Mouse (Mus musculus): ENCODE measurements at regions not wholly inside any gene's neighbourhood (a gene's known extent, or its start where the extent isn't known, plus 50 kb on each side); places are given as distances from the start of the nearest gene placed in this dataset.
A peak's percentile ranks its signal among the peaks of the same experiment; 100 is the strongest.

- intact Hi-C loops (cut with DNase I): no loop called here
- no peak for DNase-seq (ENCODE audit: low spot score in 2 of 2)
These were observed 134.7 kb downstream of the Gm11146 start for GRCm38 (mm10) chr16:77467216-77467615.

- no peak for DNase-seq (ENCODE audit: low spot score in 2 of 2)
- intact Hi-C loops (cut with DNase I): no loop called here
These were observed 137.3 kb downstream of the Gm11146 start for GRCm38 (mm10) chr16:77464623-77465022.

- intact Hi-C loops (cut with DNase I): no loop called here
These were observed 140.0 kb downstream of the Gm11146 start for GRCm38 (mm10) chr16:77461922-77462321.

GRCm38 (mm10) chr16:77461459-77461858 is 140.4 kb downstream of the Gm11146 start:
- intact Hi-C loops (cut with DNase I): no loop called here
- no peak for DNase-seq (ENCODE audit: low spot score in 2 of 2)

More at GRCm38 (mm10) chr16:77461922-77462321, 140.0 kb downstream of the Gm11146 start:
- DNase-seq (ENCODE audit: low spot score in 2 of 2): no peak

- no peak for DNase-seq (ENCODE audit: low spot score in 2 of 2)
- intact Hi-C loops (cut with DNase I): no loop called here
These were observed 142.2 kb downstream of the Gm11146 start for GRCm38 (mm10) chr16:77459651-77460050.

GRCm38 (mm10) chr16:77444647-77445046 is 157.2 kb downstream of the Gm11146 start:
- intact Hi-C loops (cut with DNase I): loop anchor here (5.0 kb wide), 2 partner anchors 192 to 317 kb away; no protein-coding TSS in a partner anchor
- no peak for DNase-seq (ENCODE audit: low spot score in 2 of 2)

GRCm38 (mm10) chr16:77444006-77444405 is 157.9 kb downstream of the Gm11146 start:
- peak; percentile 58 to 74 for DNase-seq (ENCODE audit: low spot score in 2 of 2)
- intact Hi-C loops (cut with DNase I): loop anchor here (5.0 kb wide), 2 partner anchors 192 to 317 kb away; no protein-coding TSS in a partner anchor

GRCm38 (mm10) chr16:77443318-77443717 is 158.6 kb downstream of the Gm11146 start:
- DNase-seq (ENCODE audit: low spot score in 2 of 2): no peak
- intact Hi-C loops (cut with DNase I): loop anchor here (5.0 kb wide), 2 partner anchors 191 to 316 kb away; no protein-coding TSS in a partner anchor

GRCm38 (mm10) chr16:77442866-77443265 is 159.0 kb downstream of the Gm11146 start:
- no peak for DNase-seq (ENCODE audit: low spot score in 2 of 2)
- intact Hi-C loops (cut with DNase I): loop anchor here (5.0 kb wide), 2 partner anchors 191 to 316 kb away; no protein-coding TSS in a partner anchor

GRCm38 (mm10) chr16:77431345-77431744 is 170.5 kb downstream of the Gm11146 start:
- no peak for DNase-seq (ENCODE audit: low spot score in 2 of 2)
- intact Hi-C loops (cut with DNase I): no loop called here

GRCm38 (mm10) chr16:77422385-77423363 is 179.2 kb downstream of the Gm11146 start:
- peak; percentile 57 to 73 for DNase-seq (ENCODE audit: low spot score in 2 of 2)
- intact Hi-C loops (cut with DNase I): loop anchor here (5.0 kb wide), 2 partner anchors 95 to 225 kb away; no protein-coding TSS in a partner anchor

GRCm38 (mm10) chr16:77421591-77422024 is 180.3 kb downstream of the Gm11146 start:
- DNase-seq (ENCODE audit: low spot score in 2 of 2): peak; percentile 56 to 64
- intact Hi-C loops (cut with DNase I): loop anchor here (2.0 to 5.0 kb wide), 4 partner anchors 79 to 226 kb away; no protein-coding TSS in a partner anchor

- no peak for DNase-seq (ENCODE audit: low spot score in 2 of 2)
- intact Hi-C loops (cut with DNase I): loop anchor here (2.0 to 5.0 kb wide), 4 partner anchors 80 to 226 kb away; no protein-coding TSS in a partner anchor
These were observed 180.9 kb downstream of the Gm11146 start for GRCm38 (mm10) chr16:77421001-77421400.

GRCm38 (mm10) chr16:77420136-77420860 is 181.6 kb downstream of the Gm11146 start:
- DNase-seq (ENCODE audit: low spot score in 2 of 2): peak; percentile 29 to 38
- intact Hi-C loops (cut with DNase I): loop anchor here (2.0 to 5.0 kb wide), 4 partner anchors 81 to 227 kb away; no protein-coding TSS in a partner anchor

GRCm38 (mm10) chr16:77419116-77419735 is 182.7 kb downstream of the Gm11146 start:
- DNase-seq (ENCODE audit: low spot score in 2 of 2): peak; percentile 27 to 28

GRCm38 (mm10) chr16:77418486-77418885 is 183.4 kb downstream of the Gm11146 start:
- peak in 1 of 2 experiments; percentile 19 for DNase-seq (ENCODE audit: low spot score in 2 of 2)
- intact Hi-C loops (cut with DNase I): loop anchor here (2.0 kb wide), 1 partner anchor 176 kb away; no protein-coding TSS in a partner anchor

More at GRCm38 (mm10) chr16:77419116-77419735, 182.7 kb downstream of the Gm11146 start:
- intact Hi-C loops (cut with DNase I): loop anchor here (2.0 kb wide), 1 partner anchor 176 kb away; no protein-coding TSS in a partner anchor

GRCm38 (mm10) chr16:77417791-77418190 is 184.1 kb downstream of the Gm11146 start:
- peak; percentile 43 to 72 for DNase-seq (ENCODE audit: low spot score in 2 of 2)
- intact Hi-C loops (cut with DNase I): loop anchor here (2.0 kb wide), 1 partner anchor 177 kb away; no protein-coding TSS in a partner anchor

- no peak for DNase-seq (ENCODE audit: low spot score in 2 of 2)
- intact Hi-C loops (cut with DNase I): no loop called here
These were observed 187.3 kb downstream of the Gm11146 start for GRCm38 (mm10) chr16:77414562-77414961.

GRCm38 (mm10) chr16:77409168-77409567 is 192.7 kb downstream of the Gm11146 start:
- no peak for DNase-seq (ENCODE audit: low spot score in 2 of 2)
- intact Hi-C loops (cut with DNase I): no loop called here

Data from left cerebral cortex, postnatal 25 days (tissue).